Mouse (Mus musculus) CH12.LX (cell line): Measurements from ENCODE around the gene Zmynd8. TPM values are rescaled to one million over a fixed set of nuclear protein-coding genes. Genes with fewer than 3 reads are reported as not detected.

Experiments
- DNase-seq: peaks from one replicate; pipeline ENCODE4 v3.0.0-alpha.2; 2013; ENCODE audit errors: extremely low read depth
- H3K27ac ChIP-seq: 2 replicates; pipeline ENCODE4 v1.5.1; 2012; ENCODE audit warnings: low read depth, mild to moderate bottlenecking, control low read depth, moderate library complexity; ENCODE audit not compliant: insufficient read depth
- H3K27me3 ChIP-seq: replicated peaks from 2 replicates; pipeline ENCODE3; 2012; ENCODE audit warnings: inconsistent platforms
- H3K36me3 ChIP-seq, 2 experiments: replicated peaks in 1 of 2; 2 replicates each; pipeline versions ENCODE3 to v1.6.1; 2012; ENCODE audit warnings: inconsistent platforms in 1 of 2, low read length in 1 of 2, mild to moderate bottlenecking in 1 of 2, mixed read lengths in 1 of 2, moderate library complexity in 1 of 2; ENCODE audit not compliant: control insufficient read depth in 1 of 2, insufficient read depth in 1 of 2
- H3K4me1 ChIP-seq, 2 experiments: 2 replicates each; pipeline ENCODE4 v1.6.1; 2012; ENCODE audit warnings: inconsistent platforms in 1 of 2, moderate library complexity in 1 of 2; ENCODE audit not compliant: insufficient read depth in 2 of 2, control insufficient read depth in 1 of 2
- H3K4me2 ChIP-seq: 2 replicates; pipeline ENCODE4 v1.6.1; 2012; ENCODE audit warnings: low read depth, mild to moderate bottlenecking, control low read depth; ENCODE audit not compliant: poor library complexity, insufficient read depth, severe bottlenecking
- H3K4me3 ChIP-seq, 3 experiments: fragments of 150-350 bp in 1 of 3; sonication (generic) in 1 of 3; replicated peaks in 1 of 3; 2 replicates each; pipeline versions ENCODE3 to v1.5.1; 2011 to 2012; ENCODE audit warnings: low read depth in 2 of 3, low read length in 2 of 3, mild to moderate bottlenecking in 2 of 3, moderate library complexity in 2 of 3, control low read depth in 1 of 3, improper control_type of control experiment in 1 of 3, inconsistent platforms in 1 of 3, mixed read lengths in 1 of 3; ENCODE audit not compliant: poor library complexity in 1 of 3
- H3K79me2 ChIP-seq: replicated peaks from 2 replicates; pipeline ENCODE4 v1.6.1; 2012; ENCODE audit warnings: mild to moderate bottlenecking, moderate library complexity; ENCODE audit not compliant: control insufficient read depth, poor library complexity, insufficient read depth, severe bottlenecking; ENCODE audit errors: extremely low read depth
- H3K9ac ChIP-seq: 2 replicates; pipeline ENCODE4 v1.6.1; 2012; ENCODE audit warnings: low read depth, mild to moderate bottlenecking, control low read depth, moderate library complexity; ENCODE audit not compliant: insufficient read depth
- H3K9me3 ChIP-seq: replicated peaks from 2 replicates; pipeline ENCODE3; 2012; ENCODE audit warnings: low read length, inconsistent platforms, mixed read lengths
- BHLHE40 ChIP-seq: IDR thresholded peaks from 2 replicates; pipeline ENCODE4 v1.6.1; 2011; ENCODE audit warnings: mild to moderate bottlenecking, low read depth, low read length, improper control_type of control experiment
- CHD2 ChIP-seq: IDR thresholded peaks from 2 replicates; pipeline ENCODE4 v1.6.1; 2011; ENCODE audit warnings: low read length, improper control_type of control experiment
- CTCF ChIP-seq, 2 experiments: IDR thresholded peaks in 1 of 2; conservative IDR thresholded peaks in 1 of 2; 2 replicates each; pipeline ENCODE4 v1.5.1; 2011 to 2012; ENCODE audit warnings: low read depth in 2 of 2, low read length in 2 of 2, improper control_type of control experiment in 1 of 2, inconsistent platforms in 1 of 2, mild to moderate bottlenecking in 1 of 2, moderate library complexity in 1 of 2
- ELF1 ChIP-seq: IDR thresholded peaks from 2 replicates; pipeline ENCODE4 v1.6.1; 2014; ENCODE audit warnings: low read depth, mild to moderate bottlenecking, inconsistent platforms, low read length, improper control_type of control experiment
- EP300 ChIP-seq: IDR thresholded peaks from 2 replicates; pipeline ENCODE4 v1.6.1; 2011; ENCODE audit warnings: low read length, improper control_type of control experiment
- ETS1 ChIP-seq: conservative IDR thresholded peaks from 2 replicates; pipeline ENCODE4 v1.6.1; 2012; ENCODE audit warnings: low read depth, mild to moderate bottlenecking, inconsistent platforms, low read length, improper control_type of control experiment, moderate library complexity
- GABPA ChIP-seq: IDR thresholded peaks from 2 replicates; pipeline ENCODE4 v1.6.1; 2012; ENCODE audit warnings: low read depth, low read length, improper control_type of control experiment, inconsistent platforms; ENCODE audit not compliant: insufficient replicate concordance
- HCFC1 ChIP-seq: IDR thresholded peaks from 2 replicates; pipeline ENCODE4 v1.6.1; 2012; ENCODE audit warnings: low read depth, mild to moderate bottlenecking, inconsistent platforms, low read length, improper control_type of control experiment
- IRF4 ChIP-seq: IDR thresholded peaks from 2 replicates; pipeline ENCODE4 v1.6.1; 2014; ENCODE audit warnings: low read depth, mild to moderate bottlenecking, inconsistent platforms, low read length, improper control_type of control experiment
- JUN ChIP-seq: IDR thresholded peaks from 2 replicates; pipeline ENCODE4 v1.6.1; 2011; ENCODE audit warnings: low read depth, mild to moderate bottlenecking, low read length, improper control_type of control experiment, moderate library complexity; ENCODE audit not compliant: insufficient read depth
- MAFK ChIP-seq: IDR thresholded peaks from 2 replicates; pipeline ENCODE4 v1.6.1; 2011; ENCODE audit warnings: low read length, improper control_type of control experiment; ENCODE audit not compliant: insufficient replicate concordance
- MAX ChIP-seq: IDR thresholded peaks from 2 replicates; pipeline ENCODE4 v1.6.1; 2011; ENCODE audit warnings: low read length, improper control_type of control experiment
- MAZ ChIP-seq: IDR thresholded peaks from 2 replicates; pipeline ENCODE4 v1.6.1; 2012; ENCODE audit warnings: low read depth, mild to moderate bottlenecking, inconsistent platforms, low read length, improper control_type of control experiment, moderate library complexity
- MEF2A ChIP-seq: IDR thresholded peaks from 2 replicates; pipeline ENCODE4 v1.6.1; 2014; ENCODE audit warnings: low read depth, mild to moderate bottlenecking, inconsistent platforms, low read length, improper control_type of control experiment, borderline replicate concordance
- MXI1 ChIP-seq: IDR thresholded peaks from 2 replicates; pipeline ENCODE4 v1.6.1; 2011; ENCODE audit warnings: mild to moderate bottlenecking, low read depth, low read length, improper control_type of control experiment
- MYC ChIP-seq: IDR thresholded peaks from 2 replicates; pipeline ENCODE4 v1.6.1; 2011; ENCODE audit warnings: low read depth, mild to moderate bottlenecking, improper control_type of control experiment, low read length
- NELFE ChIP-seq: IDR thresholded peaks from 2 replicates; pipeline ENCODE4 v1.6.1; 2011; ENCODE audit warnings: low read depth, low read length, improper control_type of control experiment
- NRF1 ChIP-seq: IDR thresholded peaks from 2 replicates; pipeline ENCODE4 v1.6.1; 2014; ENCODE audit warnings: low read depth, mild to moderate bottlenecking, inconsistent platforms, low read length, improper control_type of control experiment, moderate library complexity
- PAX5 ChIP-seq: IDR thresholded peaks from 2 replicates; pipeline ENCODE4 v1.6.1; 2012; ENCODE audit warnings: low read length, inconsistent platforms, mixed read lengths
- RAD21 ChIP-seq: IDR thresholded peaks from 2 replicates; pipeline ENCODE4 v1.6.1; 2011; ENCODE audit warnings: low read depth, mild to moderate bottlenecking, low read length, improper control_type of control experiment, moderate library complexity
- RCOR1 ChIP-seq: conservative IDR thresholded peaks from 2 replicates; pipeline ENCODE4 v1.6.1; 2012; ENCODE audit warnings: low read depth, mild to moderate bottlenecking, inconsistent platforms, low read length, improper control_type of control experiment
- SIN3A ChIP-seq: IDR thresholded peaks from 2 replicates; pipeline ENCODE4 v1.6.1; 2012; ENCODE audit warnings: low read length, improper control_type of control experiment, inconsistent platforms
- SMC3 ChIP-seq: IDR thresholded peaks from 2 replicates; pipeline ENCODE4 v1.6.1; 2011; ENCODE audit warnings: low read depth, low read length, improper control_type of control experiment
- TCF12 ChIP-seq: IDR thresholded peaks from 2 replicates; pipeline ENCODE4 v1.6.1; 2014; ENCODE audit warnings: low read depth, mild to moderate bottlenecking, inconsistent platforms, low read length, improper control_type of control experiment
- USF2 ChIP-seq: conservative IDR thresholded peaks from 2 replicates; pipeline ENCODE4 v1.6.1; 2011; ENCODE audit warnings: low read depth, low read length, improper control_type of control experiment
- ZC3H11A ChIP-seq: IDR thresholded peaks from 2 replicates; pipeline ENCODE4 v1.6.1; 2012; ENCODE audit warnings: low read depth, mild to moderate bottlenecking, inconsistent platforms, low read length, improper control_type of control experiment
- ZKSCAN1 ChIP-seq: IDR thresholded peaks from 2 replicates; pipeline ENCODE4 v1.6.1; 2012; ENCODE audit warnings: low read depth, inconsistent platforms, low read length, improper control_type of control experiment, borderline replicate concordance
- ZMIZ1 ChIP-seq: IDR thresholded peaks from 2 replicates; pipeline ENCODE4 v1.6.1; 2012; ENCODE audit warnings: low read depth, mild to moderate bottlenecking, inconsistent platforms, low read length, improper control_type of control experiment
- ZNF384 ChIP-seq: IDR thresholded peaks from 2 replicates; pipeline ENCODE4 v1.6.1; 2012; ENCODE audit warnings: low read depth, low read length, improper control_type of control experiment, inconsistent platforms
- dilution Hi-C: fragments of 300-500 bp; cut with MboI; formaldehyde crosslinking; loops from 2 replicates; pipeline ENCODE4 v1.14.3; 2020; ENCODE audit warnings: low sequenced_read_pairs; ENCODE audit not compliant: extremely low pct_unique_long_range_greater_than_20kb, extremely low pct_ligation_motif_present
- in situ Hi-C: fragments of 300-500 bp; cut with MboI; formaldehyde crosslinking; loops from 3 replicates; pipeline ENCODE4 v1.14.3; 2019; ENCODE audit warnings: low sequenced_read_pairs, low pct_ligation_motif_present, low pct_unique_long_range_greater_than_20kb, mixed read lengths
- polyA plus RNA-seq: library from polyadenylated mRNA; unstranded; fragments of >175 nt; gene quantifications from 2 replicates; pipeline ENCODE4 v1.2.1, GENCODE M21; 2012; ENCODE audit warnings: low read depth; ENCODE audit not compliant: insufficient read length
- total RNA-seq, 2 experiments: library from RNA; depleted of rRNA; stranded (reverse); fragments of 300-350 nt in 1 of 2; fragments of >200 nt in 1 of 2; gene quantifications; 2 replicates each; pipeline ENCODE4 v1.2.3; 2012 to 2014

Zmynd8 gene
- total and polyA plus RNA-seq, 3 experiments, result 33.6 to 84.5 (median 35.1) TPM

DNA sequence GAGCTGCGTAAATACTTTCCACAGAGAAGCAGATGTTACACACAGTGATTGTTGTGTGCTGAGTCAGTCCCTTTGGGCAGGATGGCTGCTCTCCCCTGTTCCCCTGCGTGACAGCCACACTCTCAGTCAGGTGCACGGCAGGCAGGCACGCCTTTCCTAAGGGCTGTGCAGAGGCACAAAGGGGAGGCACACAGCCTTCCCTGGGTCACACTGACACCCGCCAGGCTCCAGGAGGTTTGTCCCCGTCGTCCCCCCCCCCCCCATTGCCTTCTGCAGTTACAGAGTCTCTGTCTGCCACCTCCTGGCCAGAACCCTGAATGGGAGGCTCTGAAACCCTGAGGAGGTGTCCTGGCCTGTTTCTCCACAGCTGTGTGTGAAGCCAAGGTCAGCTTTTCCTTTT is 147.7 kb downstream of the Zmynd8 start:
- H3K9ac ChIP-seq, result no peak overlapping the region
- TF ChIP-seq GABPA (no peak), USF2 (no peak), IRF4 (no peak), RAD21 (peak; percentile 60), TCF12 (no peak), CTCF (conservative IDR thresholded peaks at IDR 0.05 in 1 of 2, IDR thresholded peaks at IDR 0.05 in 1 of 2; ENCODE audit: low read depth in 2 of 2, low read length in 2 of 2) (peak in 1 of 2 experiments; percentile 67; a peak in 2 of 4 replicates), ZNF384 (no peak), ZKSCAN1 (no peak), JUN (no peak), MAFK (no peak), PAX5 (no peak), CHD2 (no peak), MAX (no peak), EP300 (no peak), RCOR1 (no peak), ELF1 (no peak), NRF1 (no peak), BHLHE40 (0 out of 2 replicates have a peak, but pooled peaks have one; percentile 16), MYC (no peak), HCFC1 (no peak), NELFE (no peak), SMC3 (peak; percentile 55), SIN3A (no peak), ETS1 (no peak), MAZ (peak; percentile 69), MXI1 (no peak), MEF2A (no peak), ZMIZ1 (no peak), ZC3H11A (no peak)
- TF ChIP-seq, all 38 proteins: peak for 5
- H3K36me3 ChIP-seq, result no peaks in the 10 kb centered on the region
- H3K27me3 ChIP-seq, result no peaks in the 10 kb centered on the region
- DNase-seq, result peak; percentile 29
- dilution Hi-C loops (no loop called here), in situ Hi-C loops (loop anchor here (10.0 kb wide), 1 partner anchor 226 kb away; no protein-coding TSS in a partner anchor)
- no peak overlapping the region for H3K4me3 ChIP-seq
- H3K4me1 ChIP-seq, result peaks cover 2 to 15% of the 10 kb centered on the region in 2 experiments
- H3K9me3 ChIP-seq, result no peaks in the 10 kb centered on the region
- H3K79me2 ChIP-seq, result no peaks in the 10 kb centered on the region
- H3K4me2 ChIP-seq, result no peak overlapping the region
- H3K27ac ChIP-seq, result no peak overlapping the region
